Mouse (Mus musculus): ENCODE results near the gene Dclk1.

The Dclk1 gene

GRCm38 (mm10) chr3:55539811-55540293 lies 297.7 kb downstream of the Dclk1 start:
- CTCF ChIA-PET: no interaction called here

DNA sequence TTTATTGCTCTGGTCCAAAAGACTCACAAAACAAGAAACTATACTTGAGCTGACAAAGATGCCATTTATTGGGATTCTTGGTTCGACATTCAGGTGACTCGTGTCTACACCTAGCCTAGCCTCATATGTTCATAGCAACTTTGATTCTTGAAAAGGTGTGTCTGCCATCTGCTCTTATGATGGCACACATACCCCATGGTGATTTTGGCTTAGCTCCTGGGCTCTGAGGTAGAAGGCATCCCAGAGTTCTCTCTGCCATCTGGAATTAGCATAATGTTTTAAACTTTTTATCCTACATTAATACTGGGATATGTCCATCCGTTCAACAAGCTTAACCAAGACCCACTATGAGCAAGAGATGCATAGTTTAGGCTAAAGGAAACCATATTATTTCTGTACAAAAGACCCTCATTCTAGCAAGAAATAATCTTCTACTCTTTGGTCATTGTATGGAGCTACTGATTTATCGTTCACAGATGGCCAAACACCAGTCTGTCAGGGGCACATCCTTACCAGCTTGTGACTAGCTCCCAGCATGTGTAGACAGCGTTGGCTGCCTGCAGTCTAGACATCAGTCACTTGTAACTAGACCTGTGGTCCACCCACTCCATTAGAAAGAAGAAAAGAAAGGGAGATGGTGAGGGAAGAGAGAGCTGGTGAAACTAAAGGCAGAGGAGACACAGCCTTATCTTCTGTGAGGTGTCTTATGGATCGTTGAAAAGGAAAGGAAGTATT lies 298.4 kb downstream of the Dclk1 start:
- CTCF ChIA-PET: no interaction called here

DNA sequence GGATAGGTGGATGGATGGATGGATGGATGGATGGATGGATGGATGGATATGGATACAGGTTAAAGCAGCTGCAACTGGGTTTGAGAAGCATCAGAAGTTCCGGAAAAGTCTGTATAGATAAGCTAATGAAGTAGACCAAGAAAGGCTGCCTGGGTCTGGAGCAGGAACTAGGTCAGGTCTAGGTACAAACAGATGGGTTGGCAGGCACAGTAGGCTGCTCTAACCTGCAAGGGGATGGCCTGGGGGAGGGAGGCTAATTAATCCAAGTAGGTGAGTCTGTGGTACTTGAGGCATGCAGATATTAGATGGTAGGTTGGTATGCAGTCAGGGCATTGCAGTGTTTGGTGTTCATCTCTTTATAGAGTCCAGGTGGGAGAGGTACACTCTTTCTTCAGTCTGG lies 299.6 kb downstream of the Dclk1 start:
- CTCF ChIA-PET: no interaction called here

DNA sequence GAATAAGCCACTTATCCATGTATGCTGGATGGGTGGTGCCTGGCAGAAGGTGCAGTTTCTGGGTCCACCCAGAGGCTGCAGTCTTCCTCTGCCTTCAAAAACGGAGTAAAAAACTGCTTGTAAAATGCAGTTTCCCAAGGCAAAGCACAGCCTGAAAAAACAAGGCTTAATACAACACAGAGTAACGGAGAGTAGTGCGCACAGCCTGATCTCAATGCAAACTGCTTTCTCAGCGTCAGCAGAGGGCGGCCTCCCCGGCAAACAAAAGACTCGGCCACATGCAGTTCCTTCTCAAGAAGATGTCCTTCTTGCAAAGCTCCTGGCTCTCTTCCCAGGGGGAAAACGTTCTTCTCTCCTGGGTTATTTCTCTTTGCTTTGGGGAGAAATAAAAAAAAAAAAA lies 300.1 kb downstream of the Dclk1 start:
- CTCF ChIA-PET: no interaction called here

- CTCF ChIA-PET: no interaction called here
Measured at GRCm38 (mm10) chr3:55542947-55543346, 300.8 kb downstream of the Dclk1 start.

GRCm38 (mm10) chr3:55543929-55544684 lies 301.9 kb downstream of the Dclk1 start:
- CTCF ChIA-PET: no interaction called here

GRCm38 (mm10) chr3:55545296-55545695 lies 303.1 kb downstream of the Dclk1 start:
- CTCF ChIA-PET: no interaction called here

DNA sequence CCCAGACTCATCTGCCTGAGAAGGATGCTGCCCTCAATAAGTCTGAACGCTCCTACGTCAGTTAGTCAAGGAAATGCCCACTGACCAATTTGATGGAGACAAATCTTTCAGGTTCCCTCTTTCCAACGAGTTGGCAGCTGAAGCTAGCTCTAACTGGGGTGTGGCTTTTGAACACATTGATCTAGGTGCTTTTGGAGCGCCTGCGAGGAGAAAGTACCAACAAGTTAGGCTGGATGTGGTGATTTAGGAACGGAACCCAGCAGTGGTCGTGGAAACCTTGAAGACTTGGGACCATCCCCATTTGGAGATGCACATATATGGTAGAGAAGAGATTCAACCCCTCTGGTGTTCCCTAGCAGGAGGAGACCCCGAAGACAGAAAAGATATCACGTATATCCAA lies 303.8 kb downstream of the Dclk1 start:
- CTCF ChIA-PET: no interaction called here

- CTCF ChIA-PET: no interaction called here
Measured at GRCm38 (mm10) chr3:55547106-55547505, 304.9 kb downstream of the Dclk1 start.

- CTCF ChIA-PET: no interaction called here
Measured at GRCm38 (mm10) chr3:55549376-55549775, 307.2 kb downstream of the Dclk1 start.

- CTCF ChIA-PET: no interaction called here
Measured at GRCm38 (mm10) chr3:55550962-55551361, 308.8 kb downstream of the Dclk1 start.

- CTCF ChIA-PET: interaction anchor here (0.7 kb wide), 1 partner anchor 74 kb away, joined by 3 read pairs; no protein-coding TSS in a partner anchor
Measured at GRCm38 (mm10) chr3:55551912-55552311, 309.7 kb downstream of the Dclk1 start.

DNA sequence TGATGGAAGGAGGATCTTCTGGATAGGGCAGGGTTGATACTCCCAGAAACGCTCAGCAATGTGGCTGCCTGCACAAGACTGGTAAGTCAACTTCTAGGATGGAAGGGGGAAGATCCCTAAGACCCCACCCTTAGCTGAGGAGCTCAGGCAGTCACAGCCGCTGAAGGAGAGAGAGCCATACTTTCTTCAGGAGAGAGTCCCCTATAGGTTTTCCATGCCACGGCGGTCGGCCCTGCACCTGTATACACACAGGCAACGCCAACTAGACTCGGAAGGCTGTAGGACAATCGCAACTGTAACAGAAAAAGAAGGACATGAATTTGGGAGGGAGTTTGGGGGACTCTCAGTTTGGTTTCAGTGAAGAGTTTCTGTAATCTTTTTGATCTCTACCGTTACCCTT lies 310.9 kb downstream of the Dclk1 start:
- CTCF ChIA-PET: no interaction called here

GRCm38 (mm10) chr3:55555848-55556247 lies 313.7 kb downstream of the Dclk1 start:
- CTCF ChIA-PET: no interaction called here

- CTCF ChIA-PET: interaction anchor here (0.6 kb wide), 1 partner anchor 12 kb away, joined by 5 read pairs; no protein-coding TSS in a partner anchor
Measured at GRCm38 (mm10) chr3:55558570-55558969, 316.4 kb downstream of the Dclk1 start.

DNA sequence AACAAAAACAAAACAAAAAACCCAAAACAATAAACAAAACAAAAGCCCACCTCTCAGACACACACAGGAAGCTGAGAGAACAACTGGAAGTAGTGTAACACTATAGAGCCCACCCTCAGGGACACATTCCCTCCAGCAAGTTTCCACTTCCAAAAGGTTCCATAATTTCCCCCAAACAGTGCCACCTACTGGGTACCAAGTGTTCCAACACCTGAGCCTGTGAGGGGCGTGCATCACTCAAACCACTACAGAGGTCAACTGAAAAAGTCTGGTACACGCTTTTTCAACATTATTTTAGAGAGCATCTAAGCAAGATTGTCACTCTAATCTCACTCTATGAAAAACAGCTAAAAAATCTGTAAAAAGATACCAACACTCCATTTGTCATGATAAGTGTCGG lies 325.3 kb downstream of the Dclk1 start:
- CTCF ChIA-PET: no interaction called here

- CTCF ChIA-PET: no interaction called here
Measured at GRCm38 (mm10) chr3:55569539-55569938, 327.4 kb downstream of the Dclk1 start.

- CTCF ChIA-PET: interaction anchor here (0.9 kb wide), 1 partner anchor 13 kb away, joined by 5 read pairs; no protein-coding TSS in a partner anchor
Measured at GRCm38 (mm10) chr3:55571034-55571433, 328.9 kb downstream of the Dclk1 start.

DNA sequence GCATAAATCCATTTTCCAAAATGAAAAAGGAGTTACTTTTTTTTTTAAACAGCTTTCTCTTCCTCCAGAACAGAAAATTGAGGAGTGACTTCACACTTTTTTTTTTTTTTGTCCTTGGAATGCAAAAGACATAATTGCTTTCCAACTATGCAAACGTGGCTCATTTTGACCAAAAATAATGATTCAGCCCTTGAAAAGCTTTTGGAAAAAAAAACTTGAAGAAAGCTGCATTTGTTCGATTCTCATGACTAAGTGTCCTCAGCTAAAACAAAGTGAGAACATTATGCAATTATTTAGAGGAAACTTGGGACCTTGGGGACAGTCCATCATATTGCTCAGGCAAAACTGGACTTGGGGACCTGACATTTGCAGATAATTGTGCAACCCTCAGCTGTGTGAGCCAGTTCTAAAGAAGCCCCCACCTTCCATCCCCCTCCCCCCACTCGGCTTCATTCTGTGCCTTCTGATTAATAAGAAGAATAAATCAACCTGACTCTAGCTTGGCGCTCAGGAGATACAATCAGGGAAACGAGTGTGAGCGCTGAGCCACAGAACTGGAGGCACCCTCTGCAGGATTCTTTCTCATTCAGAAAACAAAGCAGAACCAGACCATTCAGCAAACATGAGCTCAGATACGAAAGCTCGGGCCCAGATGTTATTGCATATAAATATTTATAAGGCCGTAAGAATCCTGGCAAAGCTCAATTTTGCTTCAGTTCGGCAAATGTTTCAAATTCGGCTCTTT lies 329.6 kb downstream of the Dclk1 start:
- CTCF ChIA-PET: interaction anchor here (0.9 kb wide), 1 partner anchor 13 kb away, joined by 5 read pairs; no protein-coding TSS in a partner anchor

- CTCF ChIA-PET: interaction anchor here (0.7 kb wide), 1 partner anchor 78 kb away, joined by 3 read pairs; no protein-coding TSS in a partner anchor
Measured at GRCm38 (mm10) chr3:55572297-55572681, 330.1 kb downstream of the Dclk1 start.

- CTCF ChIA-PET: no interaction called here
Measured at GRCm38 (mm10) chr3:55574003-55574402, 331.8 kb downstream of the Dclk1 start.

- CTCF ChIA-PET: no interaction called here
Measured at GRCm38 (mm10) chr3:55587434-55587971, 345.3 kb downstream of the Dclk1 start.

Measured in spleen, embryonic (tissue).